Mouse (Mus musculus): ENCODE results near the gene Kif14.

DNA sequence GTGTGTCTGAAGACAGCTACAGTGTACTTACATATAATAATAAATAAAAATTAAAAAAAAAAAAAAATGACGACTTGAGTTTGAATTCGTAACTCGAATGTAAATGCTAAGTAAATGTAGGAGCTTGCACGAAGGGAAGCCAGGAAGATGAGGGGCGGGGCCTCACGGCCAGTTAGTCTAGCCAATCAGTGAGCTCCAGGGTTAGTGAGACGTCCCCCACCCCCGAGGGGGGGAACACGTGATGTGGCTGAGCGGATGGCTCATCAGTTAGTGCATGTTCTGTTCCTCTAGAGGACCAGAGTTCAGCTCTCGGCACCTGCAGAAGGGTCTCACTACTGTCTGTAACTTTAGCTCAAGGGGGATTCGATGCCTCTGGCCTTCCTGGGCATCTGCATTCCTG lies 91.3 kb downstream of the Kif14 start:
- TF ChIP-seq CTCF (IDR thresholded peaks at IDR 0.05; ENCODE audit: low read depth) (no peak), EP300 (IDR thresholded peaks at IDR 0.05; ENCODE audit: low read depth) (no peak)

All from heart, postnatal 0 days (tissue).